8 mouse cellular contexts compared by ENCODE assay signal in genomic region chr7:139187771-139188633, GRCm38 (mm10). TPM values are rescaled to one million over a fixed set of nuclear protein-coding genes. Genes with fewer than 3 reads are reported as not detected.
DNase-seq lines count a peak whose midpoint lies in the region; ATAC-seq and TF ChIP-seq lines count a peak whose summit lies in the region.

No protein-coding gene starts in this region.

- H3K27ac ChIP-seq in gastrocnemius, adult 2 months, result peak overlapping the region; percentile 46
- H3K27ac ChIP-seq in hindbrain, embryonic 14.5 days, result peak overlapping the region; percentile 49; the same call in 1 of the 2 replicates
- H3K27ac ChIP-seq in left cerebral cortex, adult 2 months, result peak overlapping the region; percentile 87

- peaks cover 32% of the 10 kb centered on the region for H3K27me3 ChIP-seq in hindbrain, embryonic 14.5 days (ENCODE audit: control insufficient read depth, insufficient read depth, low read length)

- peak overlapping the region; percentile 82 for H3K4me2 ChIP-seq in hindbrain, embryonic 14.5 days (replicated peaks)

- peak overlapping the region; percentile 73 for H3K9ac ChIP-seq in hindbrain, embryonic 14.5 days

- no peaks in the 10 kb centered on the region for H3K9me3 ChIP-seq in hindbrain, embryonic 14.5 days (ENCODE audit: control insufficient read depth, low read length)

- no peak for TF ChIP-seq CTCF in gastrocnemius, adult 2 months (IDR thresholded peaks at IDR 0.05)
- TF ChIP-seq CTCF in left cerebral cortex, adult 2 months (IDR thresholded peaks at IDR 0.05), result no peak

- intact Hi-C loops in gastrocnemius, adult 2 months (cut with DNase I), result no loop called here
- intact Hi-C loops in left cerebral cortex, adult 2 months (cut with DNase I), result loop anchor here (5.0 kb wide), 1 partner anchor 36 kb away; no protein-coding TSS in a partner anchor

- peak; percentile 78 to 83 for DNase-seq in adrenal gland, adult 18-20 months (ENCODE audit: low spot score in 2 of 2)
- peak; percentile 82 to 92 for DNase-seq in cerebellum, postnatal 25 days
- peak; percentile 85 for DNase-seq in gastrocnemius, adult 2 months
- DNase-seq in hindbrain, embryonic 14.5 days (ENCODE audit: low spot score), result peak; percentile 67
- DNase-seq in left cerebral cortex, adult 2 months (ENCODE audit: extremely low spot score in 1 of 2, low spot score in 2 of 2), result peak; percentile 77 to 78
- DNase-seq in lung, postnatal 4 days, result peak; percentile 81 to 82
- DNase-seq in retina, postnatal 7 days (ENCODE audit: low read depth, low spot score), result peak; percentile 54
- peak; percentile 68 to 80 for DNase-seq in urinary bladder, postnatal 4 days (ENCODE audit: low spot score in 2 of 2)

- peaks cover 12% of the 10 kb centered on the region; the same call in 1 of the 2 replicates for H3K4me1 ChIP-seq in hindbrain, embryonic 14.5 days (replicated peaks; ENCODE audit: control insufficient read depth, insufficient read depth, low read length)

- H3K36me3 ChIP-seq in hindbrain, embryonic 14.5 days (replicated peaks; ENCODE audit: control insufficient read depth, insufficient read depth), result no peaks in the 10 kb centered on the region

- ATAC-seq in hindbrain, embryonic 14.5 days (ENCODE audit: low FRiP score), result peak; percentile 88

- under 1% methylated on average over 81 of the region's 94 CpGs for WGBS in hindbrain, embryonic 14.5 days

- peak overlapping the region; percentile 83 for H3K4me3 ChIP-seq in gastrocnemius, adult 2 months
- H3K4me3 ChIP-seq in hindbrain, embryonic 14.5 days (replicated peaks; ENCODE audit: low read length), result peak overlapping the region; percentile 60
- H3K4me3 ChIP-seq in left cerebral cortex, adult 2 months, result peak overlapping the region; percentile 76

RNA-seq across cellular contexts. Expression of gene Lrrc27, which starts 24.8 kb away (rescaled TPM):
- 10 to 100 TPM in 1 of 2 experiments, 1 to 10 TPM in 1; 8.1 to 14.7 TPM for total RNA-seq in adrenal gland, adult 18-20 months (2021)
- total RNA-seq in gastrocnemius, adult 2 months (2021), result 1 to 10 TPM; 1.6 to 4.0 TPM
- polyA plus RNA-seq in hindbrain, embryonic 14.5 days (2014; fragmentation: Nextera tagmentation; extraction: Ambion mirVana), result 5.2 and 6.2 TPM in 2 replicates
- total RNA-seq in left cerebral cortex, adult 2 months (2021), result 1 to 10 TPM; 8.1 to 8.2 TPM

RNA-seq across cellular contexts. Expression of gene Stk32c, which starts 25.1 kb away (rescaled TPM):
- total RNA-seq in adrenal gland, adult 18-20 months (2021), result 1 to 10 TPM; 3.2 to 4.3 TPM
- under 1 TPM in 1 of 2 experiments, not detected in 1; 0.73 TPM for total RNA-seq in gastrocnemius, adult 2 months (2021)
- polyA plus RNA-seq in hindbrain, embryonic 14.5 days (2014; fragmentation: Nextera tagmentation; extraction: Ambion mirVana), result 1.2 and 2.8 TPM in 2 replicates
- 100 to 1,000 TPM; 159 to 167 TPM for total RNA-seq in left cerebral cortex, adult 2 months (2021)

Comparison
In these comparisons a context has a peak if more than half of its experiments do, and no peak if none do; other contexts are left out.
1. Peak in every context shown above with its lines: DNase-seq, ATAC-seq, H3K4me3 ChIP-seq and H3K27ac ChIP-seq.
2. RNA of gene Stk32c, which starts 25.1 kb away (total RNA-seq): 159 to 167 TPM in left cerebral cortex, adult 2 months; 3.2 to 4.3 TPM in adrenal gland, adult 18-20 months and 0.73 TPM in gastrocnemius, adult 2 months; every median in the first group is over 10 times any median in the second.